Mouse (Mus musculus) kidney, adult 8-10 months (tissue): ENCODE data around the gene Gsdmc3.
A peak's percentile ranks its signal among the peaks of the same experiment; 100 is the strongest.
"Not testable (repeated sequence)": the region's sequence is repeated elsewhere in the genome, so short reads cannot be mapped to it uniquely, and the experiment has no call there.

Experiments
- DNase-seq, 2 experiments: peaks; one replicate each; pipeline ENCODE4 v3.0.0; 2022

Gsdmc3 gene

GRCm38 (mm10) chr15:63878458-63878857 is at the start of gene Gsdmc3:
TSS of gene Gsdmc3 (minus strand) at chr15:63878558.
- not testable (repeated sequence) for DNase-seq

GRCm38 (mm10) chr15:63926201-63926600 is 47.8 kb upstream of the Gsdmc3 start:
- no peak for DNase-seq

- no peak for DNase-seq
Measured at GRCm38 (mm10) chr15:63924484-63924883, 46.1 kb upstream of the Gsdmc3 start.

- DNase-seq, result not testable (repeated sequence)
Measured at GRCm38 (mm10) chr15:63921618-63922017, 43.3 kb upstream of the Gsdmc3 start.

- DNase-seq, result not testable (repeated sequence)
Measured at GRCm38 (mm10) chr15:63919728-63920127, 41.4 kb upstream of the Gsdmc3 start.

- not testable (repeated sequence) for DNase-seq
Measured at GRCm38 (mm10) chr15:63916584-63916983, 38.2 kb upstream of the Gsdmc3 start.

- DNase-seq, result not testable (repeated sequence)
Measured at GRCm38 (mm10) chr15:63912197-63912596, 33.8 kb upstream of the Gsdmc3 start, which contains the start of gene Gsdmc4. TSS of gene Gsdmc4 (minus strand) at chr15:63912297.

GRCm38 (mm10) chr15:63909896-63910295 is 31.5 kb upstream of the Gsdmc3 start:
- not testable (repeated sequence) for DNase-seq

- peak; percentile 5 to 24 for DNase-seq
Measured at GRCm38 (mm10) chr15:63895560-63896353, 17.4 kb upstream of the Gsdmc3 start.

GRCm38 (mm10) chr15:63888440-63888839 is 10.1 kb upstream of the Gsdmc3 start:
- DNase-seq, result not testable (repeated sequence)

GRCm38 (mm10) chr15:63887949-63888348 is 9.6 kb upstream of the Gsdmc3 start:
- DNase-seq, result not testable (repeated sequence)

- not testable (repeated sequence) for DNase-seq
Measured at GRCm38 (mm10) chr15:63876160-63876559, 2.2 kb downstream of the Gsdmc3 start.

GRCm38 (mm10) chr15:63861965-63862364 is 16.4 kb downstream of the Gsdmc3 start:
- DNase-seq, result not testable (repeated sequence)
